Mouse (Mus musculus) kidney, embryonic 15.5 days (tissue): Measurements from ENCODE around the gene Hist1h1c. TPM values are rescaled to one million over a fixed set of nuclear protein-coding genes. Genes with fewer than 3 reads are reported as not detected.
"Not testable (repeated sequence)": the region's sequence is repeated elsewhere in the genome, so short reads cannot be mapped to it uniquely, and the experiment has no call there.

ENCODE experiments used
- ATAC-seq: fragments of 200-750 bp; cut with Nextera tagmentation; replicated peaks from 2 replicates; pipeline ENCODE4 v1.8.0; 2017; ENCODE audit warnings: moderate TSS enrichment; ENCODE audit not compliant: low FRiP score
- H3K27ac ChIP-seq: fragments of 300-500 bp; sonication (generic); 2 replicates; pipeline ENCODE4 v1.5.1; 2015; ENCODE audit warnings: mild to moderate bottlenecking, inconsistent platforms
- H3K27me3 ChIP-seq: fragments of 300-500 bp; sonication (generic); 2 replicates; pipeline ENCODE4 v1.6.1; 2015; ENCODE audit warnings: inconsistent platforms
- H3K36me3 ChIP-seq: fragments of 300-500 bp; sonication (generic); 2 replicates; pipeline ENCODE4 v1.6.1; 2015; ENCODE audit warnings: inconsistent platforms
- H3K4me1 ChIP-seq: fragments of 300-500 bp; sonication (generic); 2 replicates; pipeline ENCODE4 v1.6.1; 2015; ENCODE audit warnings: inconsistent platforms
- H3K4me2 ChIP-seq: fragments of 300-500 bp; sonication (generic); 2 replicates; pipeline ENCODE4 v1.6.1; 2015; ENCODE audit warnings: moderate library complexity, mild to moderate bottlenecking, inconsistent platforms
- H3K4me3 ChIP-seq: fragments of 300-500 bp; sonication (generic); replicated peaks from 2 replicates; pipeline ENCODE4 v1.5.1; 2015; ENCODE audit warnings: mild to moderate bottlenecking, inconsistent platforms
- H3K9ac ChIP-seq: fragments of 300-500 bp; sonication (generic); 2 replicates; pipeline ENCODE4 v1.6.1; 2015; ENCODE audit warnings: mild to moderate bottlenecking, inconsistent platforms
- H3K9me3 ChIP-seq: fragments of 300-500 bp; sonication (generic); replicated peaks from 2 replicates; pipeline ENCODE4 v1.6.1; 2016; ENCODE audit warnings: inconsistent platforms
- WGBS: fragments of 180-500 bp; shearing (Covaris S2); methylation state at CpG from one replicate; pipeline ENCODE4 v1.1.7; 2015; ENCODE audit warnings: mixed read lengths; 5-methylcytosine and 5-hydroxymethylcytosine counted together
- polyA plus RNA-seq: library from polyadenylated mRNA; unstranded; fragments of >200 nt; fragmentation: Nextera tagmentation; extraction: Ambion mirVana; gene quantifications from 2 replicates; pipeline ENCODE4 v1.2.1, GENCODE M21; 2015

The Hist1h1c gene
- polyA plus RNA-seq, 1 experiment from 2014 or later, result 24.1 TPM

DNA sequence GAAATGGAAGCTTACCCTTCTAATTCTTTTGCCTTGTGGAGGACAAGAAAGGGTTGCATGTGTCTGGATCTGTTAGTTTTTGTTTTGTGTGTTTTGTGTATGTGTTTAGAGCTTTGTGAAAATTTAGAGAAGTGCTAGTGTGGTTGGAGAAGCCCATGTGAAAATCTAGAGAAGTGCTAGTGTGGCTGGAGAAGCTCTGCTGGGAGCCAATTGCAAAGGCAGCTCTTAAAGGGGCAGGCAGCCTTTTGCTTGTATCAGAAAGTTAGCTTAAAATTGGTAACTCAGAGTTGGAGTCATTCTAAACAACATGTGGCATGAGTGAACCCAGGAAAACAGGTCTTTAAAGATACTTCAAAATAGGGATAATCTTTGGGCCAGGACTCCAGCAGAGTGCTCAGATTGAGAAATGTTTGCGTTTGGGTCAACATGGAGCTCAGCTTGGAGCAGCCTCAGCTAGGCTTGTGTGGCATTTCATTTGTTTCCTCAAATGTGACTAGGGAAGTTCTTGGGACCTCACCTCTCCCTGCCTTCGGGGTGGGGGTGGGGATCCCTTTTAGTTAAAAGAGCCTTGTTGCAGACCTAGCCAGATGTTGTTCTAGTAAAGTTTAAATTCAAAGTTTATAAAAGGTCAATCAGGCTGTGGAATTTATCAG is 20.9 kb upstream of the Hist1h1c start:
- not testable (repeated sequence) for H3K27ac ChIP-seq, H3K27me3 ChIP-seq, H3K9ac ChIP-seq, ATAC-seq, H3K36me3 ChIP-seq, H3K4me3 ChIP-seq, H3K9me3 ChIP-seq, H3K4me2 ChIP-seq, H3K4me1 ChIP-seq
- 9% methylated on average over 2 of the region's 2 CpGs for WGBS

DNA sequence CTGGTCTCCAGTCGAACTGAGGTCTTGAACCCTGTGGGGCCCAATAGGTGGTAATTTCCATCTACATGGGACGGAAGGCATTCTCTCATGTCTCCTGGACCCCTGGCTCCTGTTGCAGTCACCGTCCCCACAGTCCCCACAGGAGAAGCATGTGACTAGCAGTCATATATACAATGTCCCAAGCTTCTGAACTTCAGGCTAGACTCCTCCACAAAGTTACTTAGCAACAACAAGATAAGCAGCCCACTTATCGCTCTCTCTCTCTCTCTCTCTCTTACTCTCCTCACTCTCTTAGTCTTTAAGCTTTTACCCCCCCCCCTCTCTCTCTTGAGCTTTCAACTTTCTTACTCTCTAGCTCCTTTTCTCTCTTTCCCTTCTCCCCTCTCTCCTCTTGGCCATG is 14.4 kb upstream of the Hist1h1c start:
- H3K27ac ChIP-seq, result no peak overlapping the region
- H3K9me3 ChIP-seq, result no peaks in the 10 kb centered on the region
- no peaks in the 10 kb centered on the region for H3K36me3 ChIP-seq
- no peak overlapping the region for H3K9ac ChIP-seq
- no peak for ATAC-seq
- no peaks in the 10 kb centered on the region for H3K27me3 ChIP-seq
- H3K4me3 ChIP-seq, result no peak overlapping the region
- H3K4me2 ChIP-seq, result no peak overlapping the region
- no peaks in the 10 kb centered on the region for H3K4me1 ChIP-seq
- 71% methylated on average over 4 of the region's 4 CpGs for whole genome bisulfite sequencing

DNA sequence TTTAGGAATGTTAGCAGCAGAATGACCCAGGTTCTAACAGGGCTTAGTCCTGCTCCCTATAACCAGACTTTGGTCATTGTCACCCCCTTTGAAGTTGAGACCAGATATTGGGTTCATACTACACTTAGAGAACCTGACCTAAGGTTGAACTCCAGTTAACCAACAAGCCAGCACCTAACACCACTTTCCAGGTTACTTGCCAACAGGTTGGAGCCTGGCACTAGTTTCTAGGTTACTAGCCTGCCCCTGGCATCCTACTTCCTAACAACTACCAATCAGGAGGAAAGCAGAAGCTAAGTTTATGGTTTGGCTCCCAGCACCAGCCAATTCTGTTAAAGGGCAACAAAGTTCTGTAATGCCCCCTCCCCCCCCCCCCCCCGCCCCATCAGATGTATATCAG is 13.4 kb upstream of the Hist1h1c start:
- Histone ChIP-seq H3K27ac (no peak overlapping the region), H3K4me3 (no peak overlapping the region), H3K4me2 (no peak overlapping the region), H3K9me3 (no peaks in the 10 kb centered on the region), H3K27me3 (no peaks in the 10 kb centered on the region), H3K9ac (no peak overlapping the region), H3K4me1 (no peaks in the 10 kb centered on the region), H3K36me3 (no peaks in the 10 kb centered on the region)
- no CpG with 5 or more reads among the region's 1 CpGs for WGBS
- ATAC-seq, result no peak

DNA sequence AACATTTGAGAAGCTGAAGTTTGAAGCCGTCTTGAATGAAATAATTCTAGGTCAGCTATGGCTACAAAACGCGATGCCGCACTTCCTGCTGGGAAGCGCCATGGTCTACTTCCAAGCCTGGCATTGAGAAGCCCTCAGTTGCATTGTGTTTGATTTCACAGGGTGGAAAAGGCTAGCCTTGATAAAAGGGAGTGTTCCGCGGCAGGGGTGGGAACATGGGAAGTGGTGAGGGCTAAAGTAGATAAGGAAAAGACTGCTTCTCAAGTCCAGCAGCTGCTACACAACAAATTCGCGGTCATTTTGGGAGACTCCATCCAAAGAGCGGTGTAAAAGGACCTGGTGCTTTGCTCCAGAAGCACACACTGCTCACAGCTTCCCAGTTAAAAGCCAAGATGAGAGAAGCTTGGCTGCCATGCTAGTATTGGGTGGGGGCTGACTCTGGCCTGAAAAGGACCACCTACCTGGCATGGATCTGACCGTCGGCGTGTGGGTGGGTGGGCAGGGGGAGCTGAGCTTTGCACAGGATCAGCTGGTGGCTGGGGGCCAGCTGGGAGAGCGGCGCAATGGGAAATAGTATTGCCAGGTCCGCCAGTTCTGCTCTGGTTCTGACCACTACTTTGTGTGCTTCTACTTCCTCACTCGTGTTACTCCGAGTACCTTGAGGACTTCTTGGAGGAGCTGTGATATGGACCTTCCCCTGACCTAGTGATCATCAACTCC is 10.0 kb upstream of the Hist1h1c start:
- Histone ChIP-seq H3K4me3 (no peak overlapping the region), H3K27ac (no peak overlapping the region), H3K36me3 (no peaks in the 10 kb centered on the region), H3K9me3 (no peaks in the 10 kb centered on the region), H3K4me2 (no peak overlapping the region), H3K27me3 (no peaks in the 10 kb centered on the region), H3K9ac (no peak overlapping the region), H3K4me1 (peaks cover 4% of the 10 kb centered on the region; the same call in 1 of the 2 replicates)
- ATAC-seq, result no peak
- 91% methylated on average over 18 of the region's 18 CpGs for WGBS

DNA sequence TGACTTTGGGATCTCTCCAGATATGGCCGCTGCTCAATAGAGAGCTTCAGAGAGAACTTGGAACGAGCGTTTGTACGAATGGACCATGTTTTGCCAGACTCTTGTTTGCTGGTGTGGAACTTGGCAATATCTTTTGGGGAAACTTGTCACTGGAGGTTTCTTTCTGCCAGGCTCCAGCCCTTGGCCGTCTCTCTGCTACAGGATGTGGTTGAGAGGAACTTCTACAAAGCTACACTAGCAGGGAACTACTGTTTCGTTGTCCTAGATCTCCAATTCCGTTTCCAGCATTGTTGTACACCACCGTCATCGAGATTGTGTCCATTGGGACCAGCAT is 9.4 kb upstream of the Hist1h1c start:
- no peaks in the 10 kb centered on the region for H3K36me3 ChIP-seq
- no peak overlapping the region for H3K9ac ChIP-seq
- no peaks in the 10 kb centered on the region for H3K27me3 ChIP-seq
- no peak for ATAC-seq
- H3K4me2 ChIP-seq, result no peak overlapping the region
- no peak overlapping the region for H3K27ac ChIP-seq
- no peaks in the 10 kb centered on the region for H3K9me3 ChIP-seq
- WGBS, result 91% methylated on average over 9 of the region's 9 CpGs
- H3K4me3 ChIP-seq, result no peak overlapping the region
- peaks cover 4% of the 10 kb centered on the region; the same call in 1 of the 2 replicates for H3K4me1 ChIP-seq

DNA sequence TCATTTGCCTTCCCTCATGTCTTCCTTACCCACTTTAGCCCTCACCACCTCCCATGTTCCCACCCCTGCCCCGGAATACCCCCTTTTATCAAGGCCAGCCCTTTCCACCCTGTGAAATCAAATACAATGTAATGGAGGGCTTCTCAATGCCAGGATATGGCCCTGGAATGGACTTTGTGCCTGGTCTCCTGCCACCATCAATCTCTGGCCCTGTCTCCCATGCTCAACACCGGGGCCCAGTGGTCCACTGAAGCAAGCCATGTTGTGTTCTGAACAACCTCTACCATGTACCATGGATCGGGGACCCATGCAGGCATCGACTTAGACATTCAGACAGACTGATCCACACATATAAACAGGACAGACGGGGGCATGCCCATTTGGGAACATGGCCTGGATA is 8.9 kb upstream of the Hist1h1c start:
- H3K4me3 ChIP-seq, result no peak overlapping the region
- H3K4me1 ChIP-seq, result peaks cover 4% of the 10 kb centered on the region; the same call in 1 of the 2 replicates
- H3K9me3 ChIP-seq, result no peaks in the 10 kb centered on the region
- WGBS, result 97% methylated on average over 5 of the region's 5 CpGs
- H3K36me3 ChIP-seq, result no peaks in the 10 kb centered on the region
- no peak overlapping the region for H3K9ac ChIP-seq
- no peak for ATAC-seq
- H3K27me3 ChIP-seq, result no peaks in the 10 kb centered on the region
- H3K4me2 ChIP-seq, result no peak overlapping the region
- no peak overlapping the region for H3K27ac ChIP-seq

DNA sequence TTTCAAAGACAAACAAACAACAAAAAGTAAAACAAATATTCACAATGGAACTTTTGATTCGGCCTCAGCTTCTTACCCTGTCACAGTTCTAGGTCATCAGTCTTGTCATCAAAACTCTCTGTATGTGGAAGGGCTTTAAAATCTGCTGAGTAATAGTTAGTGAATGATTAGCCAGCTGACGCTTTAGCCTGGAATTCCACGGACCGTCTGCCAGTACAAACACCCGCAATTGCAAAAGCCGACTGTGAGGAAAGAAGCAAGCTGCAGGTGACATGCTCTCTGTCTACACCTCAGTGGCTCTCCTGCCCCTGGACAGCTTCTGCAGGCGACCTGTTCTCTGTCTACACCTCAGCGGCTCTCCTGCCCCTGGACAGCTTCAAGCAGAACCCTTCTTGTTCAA is 8.1 kb upstream of the Hist1h1c start:
- 0 out of 2 replicates have a peak, but pooled peaks have one; percentile 56 for ATAC-seq
- WGBS, result 24% methylated on average over 8 of the region's 8 CpGs
- H3K4me1 ChIP-seq, result peaks cover 4% of the 10 kb centered on the region; the same call in 1 of the 2 replicates
- no peak overlapping the region for H3K27ac ChIP-seq
- H3K9me3 ChIP-seq, result no peaks in the 10 kb centered on the region
- H3K27me3 ChIP-seq, result no peaks in the 10 kb centered on the region
- no peak overlapping the region for H3K4me3 ChIP-seq
- H3K36me3 ChIP-seq, result no peaks in the 10 kb centered on the region
- H3K9ac ChIP-seq, result no peak overlapping the region
- H3K4me2 ChIP-seq, result no peak overlapping the region

DNA sequence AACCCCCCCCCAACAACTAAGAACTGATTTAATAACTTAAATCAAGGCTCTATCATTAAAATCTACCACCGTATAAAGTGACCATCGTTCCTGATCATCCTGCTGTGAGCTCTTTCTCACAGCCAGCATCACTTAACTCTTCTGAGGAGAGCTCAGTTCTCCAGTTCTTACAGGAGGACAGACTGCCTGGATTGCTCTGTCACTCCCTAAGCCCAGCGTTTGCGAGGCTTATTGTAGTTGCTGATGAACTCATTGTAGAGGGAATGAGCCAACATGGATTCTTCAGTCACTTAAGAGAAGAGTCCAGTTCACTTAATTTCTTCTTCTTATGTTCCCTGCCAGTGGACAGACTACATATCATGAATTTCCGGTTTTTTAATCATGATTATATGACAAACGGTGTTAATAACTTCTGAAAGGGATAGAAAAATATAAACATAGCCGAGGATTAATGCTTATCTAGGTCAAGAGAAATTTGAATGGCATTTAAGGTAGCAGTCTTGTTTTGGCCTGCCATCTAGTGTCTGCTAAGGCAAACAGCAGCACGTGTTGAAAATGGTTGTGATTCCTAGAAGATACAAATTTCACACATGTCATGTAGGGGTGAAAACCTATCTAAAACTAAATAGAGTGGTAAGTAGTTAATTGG is 6.3 kb upstream of the Hist1h1c start:
- Histone ChIP-seq H3K9me3 (no peaks in the 10 kb centered on the region), H3K27me3 (no peaks in the 10 kb centered on the region), H3K4me2 (no peak overlapping the region), H3K4me1 (peaks cover 4% of the 10 kb centered on the region; the same call in 1 of the 2 replicates), H3K36me3 (no peaks in the 10 kb centered on the region), H3K4me3 (no peak overlapping the region), H3K9ac (no peak overlapping the region), H3K27ac (no peak overlapping the region)
- no peak for ATAC-seq
- 25% methylated on average over 8 of the region's 8 CpGs for WGBS

DNA sequence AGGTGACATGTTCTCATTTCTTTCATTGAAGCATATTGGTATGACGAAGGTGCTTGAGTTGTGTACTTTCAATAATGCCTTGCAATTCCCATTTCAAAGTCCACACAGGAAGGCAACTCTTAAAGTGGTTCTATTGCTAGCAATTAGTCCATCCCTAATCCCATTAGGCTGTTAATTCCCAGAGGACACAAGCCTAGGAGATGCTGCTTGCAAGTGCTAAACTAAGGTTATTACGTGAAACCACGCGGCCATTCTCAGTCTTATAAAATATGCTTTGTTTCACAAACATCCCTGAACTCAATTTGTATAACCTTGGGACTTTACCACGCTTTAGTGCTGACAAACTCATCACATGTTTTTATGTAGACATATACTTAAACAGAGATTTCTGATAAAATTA is 1.5 kb upstream of the Hist1h1c start:
- H3K36me3 ChIP-seq, result no peaks in the 10 kb centered on the region
- no peaks in the 10 kb centered on the region for H3K9me3 ChIP-seq
- no peak overlapping the region for H3K4me2 ChIP-seq
- WGBS, result 80% methylated on average over 5 of the region's 5 CpGs
- no peak for ATAC-seq
- no peak overlapping the region for H3K27ac ChIP-seq
- H3K27me3 ChIP-seq, result no peaks in the 10 kb centered on the region
- no peak overlapping the region for H3K9ac ChIP-seq
- H3K4me3 ChIP-seq, result no peak overlapping the region
- peaks cover 16% of the 10 kb centered on the region for H3K4me1 ChIP-seq

DNA sequence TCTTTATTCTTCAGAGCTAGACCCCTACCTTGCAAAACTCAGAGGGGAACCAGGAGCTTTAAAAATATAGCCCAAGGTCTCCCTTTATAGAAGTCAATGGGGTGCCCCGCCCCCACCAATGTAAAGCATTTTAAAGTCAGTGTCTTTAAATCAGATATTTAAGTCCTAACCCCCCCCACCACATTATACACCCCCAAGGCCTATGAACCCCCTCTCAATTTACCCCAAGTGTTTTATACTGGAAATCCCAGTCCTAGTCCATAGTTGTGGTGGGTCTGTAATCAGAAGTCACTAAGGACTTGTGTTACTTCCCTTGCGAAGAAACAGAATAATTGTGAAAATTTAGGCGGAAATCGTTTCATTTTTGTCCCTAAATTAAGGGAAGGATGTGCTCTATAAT is 567 bp upstream of the Hist1h1c start:
- Histone ChIP-seq H3K4me2 (peak overlapping the region; percentile 89), H3K4me1 (peaks cover 16% of the 10 kb centered on the region), H3K9me3 (no peaks in the 10 kb centered on the region), H3K36me3 (no peaks in the 10 kb centered on the region), H3K27ac (peak overlapping the region; percentile 100), H3K27me3 (no peaks in the 10 kb centered on the region), H3K9ac (0 out of 2 replicates have a peak overlapping the region, but pooled peaks have one; percentile 80), H3K4me3 (peak overlapping the region; percentile 61)
- ATAC-seq, result no peak
- 20% methylated on average over 4 of the region's 4 CpGs for WGBS

DNA sequence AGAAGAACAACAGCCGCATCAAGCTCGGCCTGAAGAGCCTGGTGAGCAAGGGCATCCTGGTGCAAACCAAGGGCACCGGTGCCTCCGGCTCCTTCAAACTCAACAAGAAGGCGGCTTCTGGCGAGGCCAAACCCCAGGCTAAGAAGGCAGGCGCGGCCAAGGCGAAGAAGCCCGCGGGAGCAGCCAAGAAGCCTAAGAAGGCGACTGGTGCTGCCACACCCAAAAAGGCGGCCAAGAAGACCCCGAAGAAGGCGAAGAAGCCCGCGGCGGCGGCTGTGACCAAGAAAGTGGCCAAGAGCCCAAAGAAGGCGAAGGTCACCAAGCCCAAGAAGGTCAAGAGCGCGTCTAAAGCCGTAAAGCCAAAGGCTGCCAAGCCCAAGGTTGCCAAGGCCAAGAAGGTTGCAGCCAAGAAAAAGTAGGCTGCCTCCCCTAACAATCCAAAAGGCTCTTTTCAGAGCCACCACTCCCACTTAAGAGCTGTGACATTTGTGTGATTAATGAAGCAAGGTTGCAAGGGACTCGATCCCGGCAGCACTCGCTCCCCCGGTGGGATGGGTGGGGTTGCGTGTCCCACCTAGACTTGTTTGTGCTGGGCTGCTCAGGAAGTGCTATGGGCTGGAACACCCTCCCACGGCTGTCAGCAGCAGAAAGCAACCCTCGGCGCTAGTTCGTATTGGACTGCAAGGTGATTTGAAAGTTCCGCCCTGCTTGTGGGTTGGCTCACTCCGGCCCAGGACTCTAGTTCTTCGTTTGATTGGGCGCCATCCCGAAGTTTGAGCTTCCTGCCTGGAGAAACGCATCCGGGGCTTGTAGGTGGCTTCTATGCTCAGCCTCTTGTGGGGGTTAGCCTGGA is 687 bp downstream of the Hist1h1c start:
- 0% methylated on average over 39 of the region's 39 CpGs for WGBS
- peak; percentile 95 for ATAC-seq

DNA sequence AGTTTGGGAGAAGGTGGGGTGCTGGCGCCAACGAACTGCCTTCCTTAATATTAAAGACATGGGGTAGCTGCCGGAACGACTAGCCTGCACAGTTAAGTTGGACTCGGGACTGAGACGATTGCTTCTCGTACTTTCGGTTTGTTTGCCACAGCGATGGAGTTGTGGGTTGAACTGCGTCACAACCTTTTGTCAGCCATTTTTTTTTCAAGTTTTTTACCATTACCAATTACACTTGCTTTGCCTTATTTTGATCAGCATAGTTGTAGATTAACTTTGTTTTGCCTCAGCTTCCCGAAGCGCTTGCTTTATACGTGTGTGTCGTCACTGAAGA is 1.3 kb downstream of the Hist1h1c start:
- Histone ChIP-seq H3K4me2 (peak overlapping the region; percentile 89), H3K9ac (peak overlapping the region; percentile 80), H3K9me3 (no peaks in the 10 kb centered on the region), H3K4me3 (peak overlapping the region; percentile 61), H3K4me1 (peaks cover 19% of the 10 kb centered on the region), H3K36me3 (no peaks in the 10 kb centered on the region), H3K27ac (peak overlapping the region; percentile 100), H3K27me3 (no peaks in the 10 kb centered on the region)
- under 1% methylated on average over 14 of the region's 14 CpGs for WGBS
- ATAC-seq, result no peak

More for the DNA sequence above, 687 bp downstream of the Hist1h1c start:
- Histone ChIP-seq H3K36me3 (no peaks in the 10 kb centered on the region), H3K9ac (peak overlapping the region; percentile 80), H3K4me2 (peak overlapping the region; percentile 89), H3K27ac (peak overlapping the region; percentile 100), H3K9me3 (no peaks in the 10 kb centered on the region), H3K4me1 (peaks cover 19% of the 10 kb centered on the region), H3K4me3 (peak overlapping the region; percentile 61), H3K27me3 (no peaks in the 10 kb centered on the region)
